Mouse (Mus musculus) frontal cortex, postnatal 36 days (tissue): ENCODE measurements around the gene Sbk1.
A peak's percentile ranks its signal among the peaks of the same experiment; 100 is the strongest.
"Not testable (repeated sequence)": the region's sequence is repeated elsewhere in the genome, so short reads cannot be mapped to it uniquely, and the experiment has no call there.

ENCODE experiments used
- DNase-seq, 2 experiments: peaks; one replicate each; pipeline ENCODE4 v3.0.0; 2022; ENCODE audit warnings: low spot score in 2 of 2

Sbk1 gene

DNA sequence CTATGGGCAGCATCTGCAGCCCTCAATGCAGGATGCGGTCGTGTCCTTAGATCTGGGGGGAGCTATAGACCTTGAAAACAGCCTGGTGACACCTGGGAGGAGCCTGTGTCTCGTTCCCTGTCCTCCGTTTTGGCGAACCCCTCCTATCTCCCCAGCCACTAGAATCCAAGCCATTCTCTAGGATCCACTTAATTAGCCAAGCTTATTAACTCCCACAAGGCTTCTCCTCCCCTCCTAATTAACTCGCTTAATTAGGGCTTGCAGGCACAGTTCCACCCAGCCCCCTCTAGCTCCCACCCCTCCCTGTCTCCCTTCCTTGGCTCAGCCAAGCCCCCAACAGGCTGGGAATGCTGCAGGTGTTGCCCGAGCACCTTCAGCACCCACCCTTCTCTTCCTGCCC, 8.5 kb upstream of the Sbk1 start:
- no peak for DNase-seq

DNA sequence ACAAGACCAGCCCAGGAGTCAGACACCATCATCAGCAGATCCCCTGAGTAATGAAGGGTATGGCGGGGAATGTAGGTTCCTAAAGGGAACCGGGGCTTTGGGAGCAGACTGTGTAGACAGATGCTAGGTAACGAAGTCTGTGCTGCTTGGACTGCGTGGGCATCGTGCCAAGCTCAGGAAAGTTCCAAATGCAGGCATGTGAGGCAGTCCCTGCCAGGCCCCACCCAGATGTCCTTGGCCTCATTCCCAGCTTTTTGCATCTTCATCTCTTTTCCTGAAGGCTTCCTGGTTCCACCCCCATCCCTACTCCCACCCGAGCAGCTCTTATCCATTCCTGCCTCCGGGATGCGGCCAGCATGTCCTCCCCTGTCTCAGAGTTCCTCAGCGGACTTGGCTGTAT, 6.5 kb upstream of the Sbk1 start:
- DNase-seq: peak; percentile 91 to 92

DNA sequence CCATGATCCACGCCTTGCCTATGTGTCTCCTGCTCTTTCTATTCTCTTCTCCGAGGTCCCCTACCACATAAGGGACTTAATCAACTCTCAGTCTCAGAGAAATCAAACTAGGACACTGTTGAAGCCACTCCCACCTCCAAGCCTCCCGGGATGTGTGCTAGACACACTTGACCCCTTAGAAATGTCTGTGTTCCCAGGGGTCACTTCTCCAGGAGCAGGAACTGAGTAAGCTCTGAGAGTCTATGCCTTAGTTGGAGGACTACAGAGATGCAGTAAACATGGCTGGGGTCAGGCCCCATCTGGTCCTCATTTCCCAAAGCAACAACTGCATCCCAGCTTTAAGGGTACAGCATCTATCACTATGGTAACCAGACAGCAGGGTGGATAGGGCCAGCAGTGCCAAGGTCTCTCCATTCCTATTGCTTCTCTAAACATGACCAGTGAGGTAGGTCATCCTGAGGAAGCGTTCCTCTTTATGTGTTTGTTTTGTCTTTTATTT, 6.0 kb upstream of the Sbk1 start:
- no peak for DNase-seq

DNA sequence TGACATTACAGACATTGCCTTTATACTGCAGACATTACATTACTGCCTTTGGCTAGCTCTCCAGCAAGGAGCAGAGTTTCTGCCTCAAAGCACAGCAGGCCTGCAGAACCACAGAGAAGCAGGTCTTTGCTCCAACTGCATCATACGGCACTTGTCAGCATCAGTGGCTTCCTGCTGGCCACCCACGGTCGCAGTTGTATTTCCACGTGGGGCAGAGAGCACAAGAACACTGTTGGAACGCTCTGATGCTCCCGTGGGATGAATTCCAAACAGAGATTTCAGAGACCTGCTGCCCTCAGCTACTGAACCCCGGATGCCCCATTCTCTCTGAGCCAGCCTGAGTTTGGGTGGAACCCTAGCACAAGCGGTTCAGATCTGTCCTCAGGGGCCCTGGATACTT, 4.8 kb upstream of the Sbk1 start:
- no peak for DNase-seq

DNA sequence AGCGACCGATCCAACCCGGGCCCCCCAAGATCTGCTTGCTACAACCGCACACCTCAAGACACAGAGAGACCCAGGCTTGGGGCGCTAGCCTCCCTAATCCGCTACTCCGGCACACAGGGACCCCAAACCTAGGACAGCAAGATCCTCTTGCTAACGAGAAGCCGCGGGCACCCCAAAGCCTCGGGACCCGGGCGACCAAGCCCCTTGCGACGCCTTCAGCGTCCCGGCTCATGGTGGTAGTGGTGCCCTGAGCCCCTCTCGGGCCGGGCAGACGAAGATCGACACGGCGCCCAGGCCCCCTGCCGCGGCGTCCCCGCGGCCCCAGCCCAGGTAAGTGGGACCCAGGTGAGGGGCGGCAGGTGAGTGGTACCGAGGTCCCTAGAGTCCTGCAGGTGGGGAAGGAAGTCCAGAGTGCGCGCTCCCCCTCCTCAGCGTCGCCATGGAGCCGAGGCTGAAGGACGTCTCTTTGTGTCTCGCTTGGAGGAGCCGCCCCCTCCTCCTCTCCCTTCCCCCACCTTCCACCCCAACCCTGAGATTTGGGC, 422 bp downstream of the Sbk1 start:
- DNase-seq: no peak

DNA sequence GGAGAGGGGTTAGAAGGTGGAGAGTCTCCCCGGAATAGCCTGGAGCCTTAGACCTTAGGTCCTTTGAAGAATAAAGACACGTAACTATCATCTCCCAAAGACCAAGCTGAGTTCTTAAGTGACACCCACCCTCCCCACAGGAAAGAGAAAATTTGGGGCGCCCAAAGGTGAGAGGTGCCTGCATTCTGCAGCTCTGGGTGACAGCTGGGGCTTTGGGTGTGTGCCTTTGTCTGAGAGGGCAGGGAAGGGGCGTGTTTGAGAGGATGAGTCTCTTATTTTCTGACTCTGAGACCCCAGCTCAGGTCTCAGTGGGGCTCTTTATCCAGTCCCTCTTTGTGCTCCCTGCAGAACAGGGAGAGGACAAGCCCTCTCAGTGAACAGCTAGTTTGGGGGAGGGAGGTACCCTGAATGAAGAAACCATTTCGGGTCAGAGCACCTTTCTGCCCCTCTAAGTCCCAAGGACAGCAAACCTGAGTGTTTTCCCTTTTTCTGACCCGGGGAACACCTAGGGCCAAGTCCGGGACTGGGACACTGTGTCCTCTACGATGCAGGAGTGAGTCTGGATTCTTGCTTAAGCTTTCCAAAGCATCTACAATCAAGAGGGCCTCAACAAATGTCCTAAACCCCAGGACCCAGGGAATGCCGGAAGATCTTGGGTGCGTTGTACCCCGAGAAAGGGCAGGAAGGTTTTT, 1.1 kb downstream of the Sbk1 start:
- DNase-seq: no peak

DNA sequence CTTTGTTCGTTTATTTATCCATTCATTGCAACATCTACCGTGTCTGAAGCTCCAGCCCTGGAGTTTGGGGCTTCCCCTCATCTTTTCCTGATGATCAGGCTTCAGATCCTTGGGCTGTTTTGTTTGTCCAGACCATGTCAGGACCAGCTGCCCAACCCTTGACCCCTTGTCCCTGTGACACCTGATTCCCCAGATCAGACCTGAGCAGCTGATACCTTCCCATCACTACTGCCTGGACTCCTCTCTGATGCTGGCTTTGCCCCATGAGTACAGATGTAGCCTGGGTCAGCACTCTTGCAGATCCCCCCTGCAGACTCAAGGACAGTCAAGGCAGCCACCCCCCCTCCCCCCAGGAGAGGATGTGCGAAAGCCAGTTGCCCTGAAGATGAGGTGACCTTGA, 1.7 kb downstream of the Sbk1 start:
- DNase-seq: no peak

DNA sequence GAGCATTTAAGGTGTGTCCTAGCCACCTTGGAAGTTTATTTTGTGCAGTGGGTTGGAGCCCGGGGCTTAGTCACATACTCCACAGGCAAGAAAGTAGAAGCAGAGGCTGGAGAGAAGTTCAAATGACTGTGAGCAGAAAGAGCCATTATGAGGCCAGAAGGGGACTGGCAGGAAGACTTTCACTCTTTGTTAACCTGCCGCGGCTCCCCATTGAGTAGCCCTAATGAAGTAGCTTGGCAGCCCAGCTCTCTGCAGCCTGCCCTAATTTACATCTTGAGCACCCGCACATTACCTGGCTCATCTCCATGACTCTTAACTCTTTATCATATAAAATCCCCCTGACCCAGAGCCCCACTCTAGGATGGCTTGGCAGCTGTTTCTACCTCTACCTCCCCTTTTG, 2.2 kb downstream of the Sbk1 start:
- DNase-seq: no peak

DNA sequence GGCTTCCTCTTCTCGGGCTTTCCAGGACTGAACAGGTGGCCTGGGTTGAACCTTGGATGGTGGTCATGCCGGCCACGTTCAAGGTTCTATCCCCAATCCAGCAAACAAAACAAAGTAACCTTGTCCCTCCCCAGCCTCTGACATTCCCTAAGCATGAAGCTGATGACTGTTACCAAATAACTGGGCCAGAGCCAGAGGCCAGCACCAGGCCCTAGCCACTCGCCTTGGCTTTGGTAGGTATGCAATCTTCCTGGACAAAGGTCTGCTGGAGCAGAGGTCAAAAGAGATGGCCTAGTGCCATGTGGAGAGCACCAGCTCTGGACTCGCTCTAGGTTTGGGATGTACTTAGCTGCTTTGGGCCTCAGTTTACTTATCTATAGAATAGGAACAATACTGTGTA, 3.3 kb downstream of the Sbk1 start:
- no peak for DNase-seq

DNA sequence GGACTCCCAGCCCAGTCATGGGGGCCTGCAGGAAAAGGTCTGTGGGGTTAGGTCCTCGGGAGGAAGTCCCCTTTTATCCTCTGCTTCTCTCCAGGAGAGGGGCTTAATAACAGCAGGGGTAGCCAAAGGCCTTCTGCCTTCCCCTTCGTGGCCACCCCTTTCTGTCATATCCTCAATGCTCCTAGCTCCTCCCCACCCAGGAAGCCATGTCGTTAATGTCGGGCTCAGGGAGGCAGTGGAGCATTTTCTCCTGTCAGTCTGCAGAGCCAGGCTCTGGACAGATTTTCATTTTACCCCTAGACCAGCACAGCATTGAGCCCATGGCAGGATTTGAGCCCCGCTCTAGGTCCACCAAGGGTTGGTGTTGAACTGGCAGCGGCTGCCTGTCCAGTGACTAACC, 3.9 kb downstream of the Sbk1 start:
- no peak for DNase-seq

DNA sequence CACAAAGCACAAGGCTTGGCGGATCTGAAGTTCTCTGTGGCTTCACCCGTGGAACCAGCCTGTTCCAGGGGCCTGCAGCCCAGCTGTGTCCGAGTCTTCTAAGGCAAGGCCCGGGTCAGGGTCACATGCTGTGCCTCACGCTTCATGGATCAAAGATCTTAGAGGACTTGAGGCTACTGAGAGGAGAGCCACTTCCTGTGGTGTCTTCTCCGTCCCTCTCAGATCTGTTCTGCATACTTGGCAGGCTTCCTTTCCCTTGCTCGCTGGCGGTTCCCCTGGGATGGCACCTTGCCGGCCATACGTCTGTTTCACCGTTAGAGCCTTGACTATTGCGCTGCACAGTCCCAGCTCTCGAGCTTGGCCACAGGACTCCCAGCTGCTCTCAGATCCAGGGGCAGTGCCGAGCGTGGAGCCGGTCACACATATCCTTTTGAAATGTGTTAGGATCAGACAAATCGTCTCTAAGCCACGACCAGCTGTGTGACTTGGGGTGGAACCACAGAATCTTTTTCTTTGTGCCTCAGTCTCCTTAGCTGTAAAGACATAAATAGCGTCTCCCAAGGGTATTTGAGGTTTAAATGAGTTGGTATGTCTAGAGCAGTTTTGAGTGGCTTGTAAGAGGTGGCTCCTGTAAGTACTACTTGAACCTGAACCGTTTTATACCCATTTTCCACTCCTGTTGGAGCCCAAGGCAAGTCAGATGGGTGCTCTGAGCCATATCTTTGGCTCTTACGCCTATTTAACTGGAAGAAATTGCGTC, 5.3 kb downstream of the Sbk1 start:
- DNase-seq: no peak

DNA sequence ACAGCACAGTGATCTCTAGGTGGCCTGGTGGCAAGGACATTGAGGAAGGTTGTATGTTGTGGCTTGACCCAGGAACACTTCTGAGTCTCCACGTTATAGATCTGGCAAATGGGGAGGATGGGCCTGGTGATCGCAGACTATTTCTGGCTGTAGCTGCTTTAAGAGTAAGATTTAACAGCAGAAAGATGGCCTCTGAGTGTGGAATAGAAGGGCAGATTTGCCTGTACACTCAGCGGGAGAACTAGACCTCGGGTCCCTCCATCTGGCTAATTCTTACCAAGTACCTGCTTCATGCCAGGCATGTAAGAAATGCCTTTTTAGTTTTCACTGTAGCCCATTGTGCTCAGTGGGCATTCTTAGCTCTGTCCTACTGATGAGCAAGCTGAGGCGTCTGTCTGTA, 6.4 kb downstream of the Sbk1 start:
- no peak for DNase-seq

DNA sequence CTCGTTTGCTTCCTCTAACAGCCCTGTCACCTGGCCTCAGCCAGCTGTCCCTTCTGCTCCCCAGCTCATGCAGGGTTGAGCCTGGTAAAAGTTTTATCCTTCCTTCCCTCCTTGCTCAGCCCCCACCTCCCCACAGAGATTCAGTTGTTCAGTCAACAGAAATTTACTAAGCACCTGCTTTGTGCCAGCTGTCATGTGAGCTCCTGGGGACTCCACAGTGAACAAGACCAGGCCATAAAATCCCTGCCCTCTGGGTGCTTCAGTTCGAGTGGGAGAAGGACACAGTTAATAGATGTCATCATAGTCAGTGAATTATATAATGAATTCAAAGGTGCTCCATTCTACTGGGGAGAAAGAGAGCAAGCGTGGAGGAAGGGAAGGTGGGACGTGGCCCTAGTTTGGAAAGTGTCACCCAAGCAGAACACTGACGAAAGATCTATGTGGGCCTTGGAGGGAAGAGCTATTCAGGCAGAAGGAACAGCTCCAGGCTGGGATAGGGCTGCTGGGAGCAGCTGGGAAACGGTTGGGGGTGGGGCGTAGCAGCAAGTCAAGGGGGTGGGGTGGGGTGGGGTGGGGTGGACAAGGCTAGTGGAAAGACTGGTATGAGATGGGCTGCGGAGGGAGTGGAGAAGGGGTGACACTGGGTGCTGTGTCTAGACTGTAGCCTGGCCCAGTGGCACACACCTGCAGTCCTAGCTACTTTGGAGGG, 7.5 kb downstream of the Sbk1 start:
- no peak for DNase-seq

DNA sequence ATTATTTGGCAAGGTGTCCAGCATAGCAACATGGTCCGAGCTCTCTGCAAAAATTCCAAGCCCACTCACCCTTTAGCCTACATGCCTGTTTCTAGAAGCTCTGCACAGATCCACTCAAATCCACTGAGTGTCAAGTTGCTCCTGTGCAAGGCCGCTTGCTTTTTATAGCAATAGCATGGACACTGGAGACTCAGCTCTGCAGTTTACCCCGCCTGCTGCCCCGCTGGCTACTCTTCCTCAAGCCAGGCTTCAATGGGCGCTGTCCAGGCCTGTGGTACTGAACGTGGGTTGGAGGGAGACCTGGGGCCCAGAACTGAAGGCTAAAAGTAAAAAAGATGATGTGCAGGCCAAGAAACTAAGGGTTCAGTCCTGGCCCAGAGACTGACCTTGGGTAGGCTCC, 8.3 kb downstream of the Sbk1 start:
- DNase-seq: no peak

DNA sequence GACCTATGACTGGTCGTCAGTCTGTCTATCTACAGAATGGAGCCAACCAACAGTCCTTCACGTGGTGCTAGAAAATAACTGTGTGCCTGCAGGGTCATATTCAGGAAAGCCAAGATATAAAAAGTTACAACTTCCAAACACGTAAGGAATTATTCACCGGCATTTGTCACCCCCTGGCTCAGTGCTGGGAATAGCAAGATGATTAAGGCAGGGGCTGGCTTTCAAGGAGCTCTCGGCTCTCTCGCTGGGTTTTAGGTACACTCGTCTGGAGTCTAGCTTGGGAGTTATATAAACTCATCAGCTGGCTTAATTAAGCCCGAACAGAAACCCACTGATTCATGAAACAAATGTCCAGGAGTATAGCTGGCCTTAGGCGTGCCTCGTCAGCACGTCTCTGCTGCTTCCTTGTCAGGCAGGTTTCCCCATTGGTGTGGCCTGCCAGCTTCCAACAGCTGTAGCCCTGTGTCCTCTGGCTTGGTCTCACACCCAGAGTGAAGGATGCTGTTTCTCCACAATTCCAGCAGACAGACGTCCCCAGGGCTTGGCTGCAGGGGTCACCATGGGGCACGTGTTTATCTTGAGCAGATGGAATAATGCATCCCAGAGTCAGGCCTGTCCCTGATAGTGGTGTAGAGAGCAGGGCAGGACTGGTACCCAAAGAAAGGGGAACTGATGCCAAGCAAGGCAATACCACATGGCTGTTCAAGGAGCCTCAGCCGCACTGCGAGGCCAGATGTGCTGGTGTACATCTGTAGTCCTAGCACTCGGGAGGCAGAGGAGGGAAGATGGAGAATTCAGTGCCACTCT, 9.7 kb downstream of the Sbk1 start:
- no peak for DNase-seq

DNA sequence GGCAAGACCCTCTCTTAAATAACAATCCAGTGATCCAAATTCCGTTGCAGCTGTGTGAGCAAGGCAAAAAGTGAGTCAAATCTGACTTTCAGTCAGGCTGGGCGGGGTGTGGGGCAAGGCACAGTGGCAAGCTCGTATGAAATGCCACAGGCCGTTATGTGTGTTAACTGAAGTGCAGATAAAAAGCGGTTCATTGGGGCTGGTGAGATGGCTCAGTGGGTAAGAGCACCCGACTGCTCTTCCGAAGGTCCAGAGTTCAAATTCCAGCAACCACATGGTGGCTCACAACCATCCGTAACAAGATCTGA, 10.2 kb downstream of the Sbk1 start:
- not testable (repeated sequence) for DNase-seq

DNA sequence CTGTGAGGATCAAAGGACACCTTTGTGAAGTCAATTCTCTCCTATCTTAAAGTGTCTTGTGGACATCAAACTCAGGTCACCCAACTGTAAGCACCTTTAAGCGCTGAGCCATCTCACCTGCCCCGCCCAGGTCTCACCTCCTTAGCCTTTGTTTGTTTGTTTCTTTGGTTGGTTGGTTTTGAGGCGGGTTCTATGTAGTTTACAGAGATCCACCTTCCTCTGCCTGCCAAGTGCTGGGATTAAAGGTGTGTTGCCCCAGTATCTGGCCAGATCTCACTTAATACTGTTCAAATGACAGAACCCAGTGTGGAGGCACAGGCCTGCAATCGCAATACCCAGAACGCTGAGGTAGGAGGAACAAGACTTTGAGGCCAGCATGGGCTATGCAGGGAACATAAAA, 11.6 kb downstream of the Sbk1 start:
- no peak for DNase-seq

DNA sequence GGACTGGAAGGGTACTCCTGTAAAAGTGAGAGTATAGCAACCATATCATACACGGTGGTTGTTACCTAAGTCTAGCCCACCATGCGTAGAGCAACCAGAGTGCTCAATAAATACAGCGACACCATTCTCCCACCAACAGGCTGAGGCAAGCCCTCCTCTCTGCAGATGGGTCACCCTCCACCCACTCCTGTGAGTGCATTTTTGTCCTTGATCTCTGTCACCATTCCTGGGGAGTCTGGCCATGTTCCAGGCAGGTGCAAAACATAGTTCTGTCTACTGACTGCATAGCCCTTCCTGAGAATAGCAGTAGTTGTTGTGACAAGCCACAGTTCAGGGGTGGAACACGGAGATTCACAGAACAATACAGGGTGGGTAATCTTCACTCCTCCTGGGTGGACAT, 12.0 kb downstream of the Sbk1 start:
- no peak for DNase-seq

DNA sequence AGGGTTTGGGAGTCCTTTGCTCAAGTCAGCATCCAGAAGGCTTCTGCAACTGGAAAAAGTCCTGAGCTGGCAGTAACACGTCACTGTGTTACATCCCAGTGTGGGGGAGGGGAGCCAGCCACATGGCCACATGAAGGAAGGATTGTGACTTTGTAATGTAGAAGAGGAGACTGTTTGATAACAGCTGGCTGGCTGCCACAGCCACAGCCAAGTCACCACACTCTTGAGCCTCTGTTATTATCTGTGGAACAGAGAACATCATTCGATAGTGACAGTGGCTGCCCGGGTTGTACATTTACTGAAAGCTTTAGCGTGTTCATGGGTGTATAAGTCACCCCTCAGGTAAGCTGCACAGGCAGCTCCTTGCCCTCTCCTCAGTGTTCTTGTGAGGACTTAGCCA, 12.4 kb downstream of the Sbk1 start:
- DNase-seq: peak in 1 of 2 experiments; percentile 44

DNA sequence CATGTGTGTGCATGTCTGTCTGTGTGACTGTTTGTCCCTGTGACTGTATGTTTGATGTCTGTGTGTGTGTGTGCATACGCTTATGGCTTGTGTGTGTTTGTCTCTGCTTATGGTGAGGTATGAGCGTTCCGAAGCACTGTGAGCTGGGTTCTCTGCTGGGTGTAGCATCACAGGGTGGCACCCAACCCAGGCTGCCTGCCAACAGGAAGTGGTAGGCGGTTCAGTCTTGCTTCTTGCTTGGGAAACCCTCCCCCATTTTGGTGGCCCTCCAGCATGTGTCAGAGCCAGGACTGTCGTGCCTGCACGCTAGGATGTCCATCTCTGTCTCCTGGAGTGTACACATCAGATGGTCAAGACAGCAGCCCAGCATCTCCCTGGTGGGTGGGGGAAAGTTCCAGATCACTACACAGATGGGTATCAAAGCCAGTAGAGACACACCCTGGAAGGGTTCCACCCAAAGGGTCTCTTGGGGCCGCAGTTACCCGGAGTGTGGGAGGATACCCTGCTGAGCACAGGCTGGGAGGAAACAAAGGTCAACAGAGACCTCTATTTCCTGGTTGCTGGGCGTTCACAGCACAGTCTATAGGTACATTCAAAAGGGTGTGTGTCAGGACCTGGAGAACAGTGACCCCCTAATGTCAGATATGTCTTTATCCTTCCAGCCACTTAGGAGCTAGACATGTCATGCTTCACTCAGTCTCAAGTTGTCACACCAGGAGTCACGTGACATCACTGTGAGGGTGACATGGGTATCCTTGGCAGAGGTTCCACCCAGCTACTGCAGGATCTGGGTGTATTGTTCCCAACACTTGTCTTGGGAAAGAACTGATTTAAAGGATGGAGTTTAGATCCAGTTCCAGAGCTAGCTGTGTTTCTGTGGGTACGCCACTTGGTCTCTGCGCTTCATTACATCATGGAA, 13.1 kb downstream of the Sbk1 start:
- peak; percentile 90 to 91 for DNase-seq

DNA sequence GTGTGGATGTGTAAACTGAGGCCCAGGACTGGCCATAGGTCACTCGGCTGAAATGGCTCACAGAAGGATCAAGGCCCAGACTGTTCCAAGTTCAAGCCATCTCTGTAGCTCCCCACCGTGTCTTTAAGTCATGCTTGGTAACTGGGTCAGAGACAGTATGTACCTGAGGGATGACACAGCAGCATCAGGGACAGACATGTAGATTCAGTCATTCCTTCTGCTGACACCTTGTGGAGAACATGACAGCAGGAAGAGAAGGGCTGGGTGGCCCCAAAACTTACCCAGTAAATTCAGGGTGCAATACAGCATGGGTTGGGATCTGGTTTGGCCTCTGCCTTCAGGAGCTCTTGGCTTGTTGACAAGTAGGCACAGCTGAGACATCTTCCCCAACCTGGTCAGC, 13.9 kb downstream of the Sbk1 start:
- no peak for DNase-seq
